Mouse (Mus musculus): ENCODE results near the gene Cacna2d2.
"Not testable (repeated sequence)": the region's sequence is repeated elsewhere in the genome, so short reads cannot be mapped to it uniquely, and the experiment has no call there.

- TF ChIP-seq POLR2A (IDR thresholded peaks at IDR 0.05; ENCODE audit: borderline replicate concordance, low read depth, low read length); CTCF (IDR thresholded peaks at IDR 0.05; ENCODE audit: low read depth, low read length): not testable (repeated sequence)
Observed at GRCm38 (mm10) chr9:107573774-107574173, 174.4 kb downstream of the Cacna2d2 start.
